Mouse (Mus musculus) bone marrow macrophage, adult 2 months (primary cell): ENCODE measurements around the gene Olfr1220.

Experiments
- CTCF ChIP-seq: IDR thresholded peaks from 2 replicates; pipeline ENCODE4 v1.5.1; 2012; ENCODE audit warnings: low read depth, mild to moderate bottlenecking, low read length, moderate library complexity
- POLR2A ChIP-seq: IDR thresholded peaks from 2 replicates; pipeline ENCODE4 v1.6.1; 2012; ENCODE audit warnings: mild to moderate bottlenecking, low read depth, low read length, borderline replicate concordance

DNA sequence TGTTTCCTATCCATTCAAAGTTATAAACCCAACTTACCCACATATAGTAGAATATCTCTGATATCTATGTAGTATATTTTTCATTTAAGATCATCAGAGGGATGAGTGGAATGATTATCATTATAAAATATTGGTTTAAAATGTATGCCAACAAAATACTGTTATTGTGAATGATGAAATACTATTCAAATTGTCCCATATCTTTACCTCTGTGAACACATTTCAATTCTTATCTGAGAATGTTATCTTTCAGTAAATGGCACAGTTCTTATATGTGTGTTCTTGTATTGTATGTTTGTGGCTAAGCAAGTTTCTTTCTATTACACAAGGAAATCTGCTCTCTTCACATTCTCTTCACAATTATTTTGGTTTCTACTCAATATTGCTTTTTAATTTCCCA lies 984 bp downstream of the Olfr1220 start:
- TF ChIP-seq CTCF = no peak
- TF ChIP-seq POLR2A = no peak
